Mouse (Mus musculus) cortical plate, adult 2 months (tissue): ENCODE measurements around the gene Agap2.

Source experiments
- CTCF ChIP-seq: fragments of 200-500 bp; IDR thresholded peaks from 2 replicates; pipeline ENCODE4 v1.5.1; 2011; ENCODE audit warnings: mild to moderate bottlenecking, control low read depth, low read length; ENCODE audit not compliant: insufficient read depth; ENCODE audit errors: extremely low read depth
- POLR2A ChIP-seq: fragments of 200-500 bp; IDR thresholded peaks from 2 replicates; pipeline ENCODE4 v1.6.1; 2011; ENCODE audit warnings: mild to moderate bottlenecking, low read length, control low read depth; ENCODE audit not compliant: insufficient read depth; ENCODE audit errors: extremely low read depth

DNA sequence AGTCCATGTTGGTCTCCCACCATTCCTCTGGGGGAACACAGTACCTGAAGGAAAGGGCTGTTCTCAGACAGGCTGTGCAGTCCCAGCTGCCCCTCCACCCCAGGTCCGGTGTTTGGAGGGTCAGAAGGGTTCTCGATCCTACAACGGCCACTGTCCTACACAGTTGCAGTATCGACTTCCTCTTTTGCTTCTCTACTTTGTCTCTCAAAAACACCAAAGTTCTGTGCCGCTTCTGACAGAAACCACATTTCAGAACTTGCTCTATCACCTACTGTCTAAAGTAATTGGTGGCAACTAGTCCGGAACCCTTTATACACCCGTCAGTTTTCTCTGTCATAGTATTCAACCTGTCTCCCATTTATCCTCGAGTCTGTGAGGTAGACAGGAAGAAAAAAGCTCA, 19.7 kb upstream of the Agap2 start:
- TF ChIP-seq CTCF (no peak), POLR2A (no peak)
